ENCODE assay signal across 18 mouse cellular contexts in genomic region chr2:52499101-52499537, GRCm38 (mm10).
DNase-seq lines count a peak whose midpoint lies in the region; ATAC-seq lines count a peak whose summit lies in the region.
"Had no signal": no experiment of that assay in that cellular context is flagged by ENCODE, and none has a peak within 500 bp of the region (broad histone marks: within the 10 kb centered on the region; RNA-seq: fewer than 3 reads in every experiment).

No protein-coding gene starts in this region.

- H3K9me3 ChIP-seq in hindbrain, embryonic 13.5 days: no peaks in the 10 kb centered on the region
- no peaks in the 10 kb centered on the region for H3K9me3 ChIP-seq in hindbrain, embryonic 10.5 days
- no peaks in the 10 kb centered on the region for H3K9me3 ChIP-seq in midbrain, embryonic 11.5 days (ENCODE audit: control insufficient read depth, low read length)
- no peaks in the 10 kb centered on the region for H3K9me3 ChIP-seq in midbrain, embryonic 14.5 days (ENCODE audit: control insufficient read depth, low read length)
- H3K9me3 ChIP-seq in intestine, embryonic 16.5 days (ENCODE audit: control insufficient read depth, low read length): no peaks in the 10 kb centered on the region
- H3K9me3 ChIP-seq: embryonic facial prominence, embryonic 10.5 days; limb, embryonic 10.5 days; liver, embryonic 15.5 days had no signal

- no peaks in the 10 kb centered on the region for H3K36me3 ChIP-seq in hindbrain, embryonic 13.5 days
- no peaks in the 10 kb centered on the region for H3K36me3 ChIP-seq in hindbrain, embryonic 10.5 days
- H3K36me3 ChIP-seq in midbrain, embryonic 11.5 days (ENCODE audit: control insufficient read depth, insufficient read depth, low read length): no peaks in the 10 kb centered on the region
- H3K36me3 ChIP-seq in midbrain, embryonic 14.5 days (ENCODE audit: control insufficient read depth, insufficient read depth, low read length): no peaks in the 10 kb centered on the region
- H3K36me3 ChIP-seq in intestine, embryonic 16.5 days (ENCODE audit: control insufficient read depth, insufficient read depth, low read length): no peaks in the 10 kb centered on the region
- H3K36me3 ChIP-seq: embryonic facial prominence, embryonic 10.5 days; heart, embryonic 12.5 days; limb, embryonic 10.5 days; liver, embryonic 15.5 days had no signal

- H3K4me2 ChIP-seq in hindbrain, embryonic 13.5 days: no peak overlapping the region
- no peak overlapping the region for H3K4me2 ChIP-seq in midbrain, embryonic 11.5 days
- H3K4me2 ChIP-seq in midbrain, embryonic 14.5 days (ENCODE audit: low read length): no peak overlapping the region
- H3K4me2 ChIP-seq in intestine, embryonic 16.5 days (ENCODE audit: low read depth, low read length): no peak overlapping the region
- H3K4me2 ChIP-seq: heart, embryonic 12.5 days; liver, embryonic 15.5 days had no signal

- no peaks in the 10 kb centered on the region for H3K27me3 ChIP-seq in hindbrain, embryonic 13.5 days
- H3K27me3 ChIP-seq in hindbrain, embryonic 10.5 days (ENCODE audit: insufficient read depth, poor library complexity, severe bottlenecking): no peaks in the 10 kb centered on the region
- no peaks in the 10 kb centered on the region for H3K27me3 ChIP-seq in midbrain, embryonic 11.5 days (ENCODE audit: control insufficient read depth, insufficient read depth, low read length)
- H3K27me3 ChIP-seq in midbrain, embryonic 14.5 days (ENCODE audit: control insufficient read depth, insufficient read depth, low read length): no peaks in the 10 kb centered on the region
- no peaks in the 10 kb centered on the region for H3K27me3 ChIP-seq in intestine, embryonic 16.5 days (replicated peaks; ENCODE audit: control insufficient read depth, insufficient read depth, low read length)
- H3K27me3 ChIP-seq: heart, embryonic 12.5 days; liver, embryonic 15.5 days had no signal

- H3K27ac ChIP-seq in hindbrain, embryonic 13.5 days: peak overlapping the region; percentile 85
- no peak overlapping the region for H3K27ac ChIP-seq in hindbrain, embryonic 10.5 days
- no peak overlapping the region for H3K27ac ChIP-seq in midbrain, embryonic 11.5 days (ENCODE audit: low read depth, low read length)
- no peak overlapping the region for H3K27ac ChIP-seq in midbrain, embryonic 14.5 days (replicated peaks; ENCODE audit: low read depth, low read length)
- no peak overlapping the region for H3K27ac ChIP-seq in intestine, embryonic 16.5 days (ENCODE audit: low read length)
- H3K27ac ChIP-seq: embryonic facial prominence, embryonic 10.5 days; limb, embryonic 10.5 days; liver, embryonic 15.5 days had no signal

- no peak for DNase-seq in hindbrain, embryonic 10.5 days (ENCODE audit: low spot score)
- DNase-seq in midbrain, embryonic 11.5 days (ENCODE audit: low spot score, missing footprints): peak; percentile 61
- no peak for DNase-seq in midbrain, embryonic 14.5 days
- peak; percentile 50 to 75 for DNase-seq in cerebellum, postnatal 14 days
- DNase-seq in right cerebral cortex, postnatal 4 days: no peak
- DNase-seq: adrenal gland, adult 2 months; heart, postnatal 10 days; kidney, adult 18-20 months; liver; lung, postnatal 4 days; thymus, postnatal 14 days had no signal

- ATAC-seq in hindbrain, embryonic 13.5 days (ENCODE audit: low FRiP score): no peak
- ATAC-seq in midbrain, embryonic 11.5 days (ENCODE audit: low FRiP score): no peak
- no peak for ATAC-seq in midbrain, embryonic 14.5 days (ENCODE audit: low FRiP score, low TSS enrichment)
- no peak for ATAC-seq in intestine, embryonic 16.5 days
- ATAC-seq: forebrain, embryonic 16.5 days had no signal

- peaks cover 31% of the 10 kb centered on the region for H3K4me1 ChIP-seq in hindbrain, embryonic 13.5 days (replicated peaks)
- no peaks in the 10 kb centered on the region for H3K4me1 ChIP-seq in hindbrain, embryonic 10.5 days (replicated peaks)
- H3K4me1 ChIP-seq in midbrain, embryonic 11.5 days (ENCODE audit: control insufficient read depth, insufficient read depth, low read length): no peaks in the 10 kb centered on the region
- peaks cover 4% of the 10 kb centered on the region; the same call in 1 of the 2 replicates for H3K4me1 ChIP-seq in midbrain, embryonic 14.5 days (ENCODE audit: control insufficient read depth, insufficient read depth, low read length)
- H3K4me1 ChIP-seq in intestine, embryonic 16.5 days (ENCODE audit: control insufficient read depth, insufficient read depth, low read length): no peaks in the 10 kb centered on the region
- H3K4me1 ChIP-seq: embryonic facial prominence, embryonic 10.5 days; limb, embryonic 10.5 days; liver, embryonic 15.5 days had no signal

- no peak overlapping the region for H3K9ac ChIP-seq in hindbrain, embryonic 13.5 days
- H3K9ac ChIP-seq in midbrain, embryonic 11.5 days (ENCODE audit: low read length): no peak overlapping the region
- no peak overlapping the region for H3K9ac ChIP-seq in midbrain, embryonic 14.5 days (replicated peaks; ENCODE audit: low read length)
- no peak overlapping the region for H3K9ac ChIP-seq in intestine, embryonic 16.5 days (ENCODE audit: low read depth, low read length)
- H3K9ac ChIP-seq: heart, embryonic 12.5 days; liver, embryonic 15.5 days had no signal

- no peak overlapping the region for H3K4me3 ChIP-seq in hindbrain, embryonic 13.5 days
- H3K4me3 ChIP-seq in hindbrain, embryonic 10.5 days: no peak overlapping the region
- no peak overlapping the region for H3K4me3 ChIP-seq in midbrain, embryonic 11.5 days (ENCODE audit: low read depth, low read length)
- H3K4me3 ChIP-seq in midbrain, embryonic 14.5 days (replicated peaks; ENCODE audit: low read depth, low read length): no peak overlapping the region
- no peak overlapping the region for H3K4me3 ChIP-seq in intestine, embryonic 16.5 days (ENCODE audit: low read length)
- H3K4me3 ChIP-seq: embryonic facial prominence, embryonic 10.5 days; heart, embryonic 12.5 days; limb, embryonic 10.5 days; liver, embryonic 15.5 days had no signal

- WGBS in hindbrain, embryonic 13.5 days: 83% methylated on average over 12 of the region's 12 CpGs
- 80% methylated on average over 12 of the region's 12 CpGs for WGBS in hindbrain, embryonic 10.5 days
- WGBS in midbrain, embryonic 11.5 days: 74% methylated on average over 12 of the region's 12 CpGs
- 71% methylated on average over 12 of the region's 12 CpGs for WGBS in midbrain, embryonic 14.5 days
- 85% methylated on average over 12 of the region's 12 CpGs for WGBS in intestine, embryonic 16.5 days

Comparison
In these comparisons a context has a peak if more than half of its experiments do, and no peak if none do; other contexts are left out.
1. DNase-seq: peak in midbrain, embryonic 11.5 days (single experiment) and cerebellum, postnatal 14 days (2 of 2); none in hindbrain, embryonic 10.5 days (single experiment), midbrain, embryonic 14.5 days (single experiment) and right cerebral cortex, postnatal 4 days (single experiment).